Mouse (Mus musculus) megakaryocyte, embryonic 14.5 days (primary cell): ENCODE measurements around the gene Fbrs.

ENCODE experiments used
- FLI1 ChIP-seq: IDR thresholded peaks from 2 replicates; pipeline ENCODE4 v1.6.1; 2012; ENCODE audit warnings: low read length, inconsistent platforms, mixed read lengths
- GATA1 ChIP-seq: IDR thresholded peaks from 3 replicates; pipeline ENCODE4 v1.6.1; 2012; ENCODE audit warnings: mixed read lengths, low read length, inconsistent platforms, borderline replicate concordance

- no peak for TF ChIP-seq GATA1
- no peak for TF ChIP-seq FLI1
These were observed 12.4 kb upstream of the Fbrs start for GRCm38 (mm10) chr7:127466606-127467005.
